Mouse (Mus musculus) macrophage (primary cell): Measurements from ENCODE around the gene Itga5. TPM values are rescaled to one million over a fixed set of nuclear protein-coding genes. Genes with fewer than 3 reads are reported as not detected.
"Not testable (repeated sequence)": the region's sequence is repeated elsewhere in the genome, so short reads cannot be mapped to it uniquely, and the experiment has no call there.

Experiments used
- H3K27ac ChIP-seq: fragments of 350-480 bp; formaldehyde crosslinking; 2 replicates; pipeline ENCODE4 v1.9.0; 2021
- H3K36me3 ChIP-seq: fragments of 350-480 bp; formaldehyde crosslinking; 2 replicates; pipeline ENCODE4 v1.9.0; 2021; ENCODE audit errors: inconsistent target
- H3K4me3 ChIP-seq: fragments of 350-480 bp; formaldehyde crosslinking; 2 replicates; pipeline ENCODE4 v1.9.0; 2021; ENCODE audit errors: inconsistent target
- H3K79me2 ChIP-seq: fragments of 350-480 bp; formaldehyde crosslinking; 2 replicates; pipeline ENCODE4 v1.9.0; 2021; ENCODE audit errors: inconsistent target
- WGBS: methylation state at CpG from one replicate; pipeline ENCODE4 v1.1.7; 2026; ENCODE audit warnings: inconsistent platforms; ENCODE audit not compliant: missing documents; 5-methylcytosine and 5-hydroxymethylcytosine counted together
- polyA plus RNA-seq: library from polyadenylated mRNA; stranded (reverse); fragments of 250-400 nt; gene quantifications from 3 replicates; pipeline ENCODE4 v1.2.4, GENCODE M21; 2018; ENCODE audit warnings: inconsistent platforms
- total RNA-seq, 78 experiments: library from RNA; depleted of rRNA; stranded (reverse); fragments of 250-400 nt; gene quantifications; 1 replicate in 9 of 78; 2 replicates in 24 of 78; 3 replicates in 43 of 78; 4 replicates in 2 of 78; pipeline ENCODE4 v1.2.4; 2018; ENCODE audit warnings: inconsistent platforms in 56 of 78

The Itga5 gene
- total RNA-seq (2018; cell fraction: chromatin; rRNA removed) = 1,000 to 10,000 TPM in 11 of 26 experiments, 100 to 1,000 TPM in 15; 166 to 3,228 (median 638) TPM
- 100 to 1,000 TPM in 9 of 26 experiments, 10 to 100 TPM in 17; 29.3 to 430 (median 82.6) TPM for total RNA-seq (2018; cell fraction: cytosol; rRNA removed)
- 1,000 to 10,000 TPM in 2 of 26 experiments, 100 to 1,000 TPM in 23, 10 to 100 TPM in 1; 94.1 to 1,525 (median 507) TPM for total RNA-seq (2018; cell fraction: nucleus; rRNA removed)
- 24.4 to 49.9 TPM (median 30.3 TPM) in 3 replicates for polyA plus RNA-seq

- peaks cover 47% of the 10 kb centered on the region for H3K79me2 ChIP-seq
- no peaks in the 10 kb centered on the region for H3K36me3 ChIP-seq
- WGBS = 3% methylated on average over 49 of the region's 51 CpGs
- peak within 1 kb of the TSS; percentile 90 for H3K27ac ChIP-seq
- H3K4me3 ChIP-seq = peak within 1 kb of the TSS; percentile 94
Observed at GRCm38 (mm10) chr15:103366376-103367149, at the start of gene Itga5. Itga5 (minus strand) TSS chr15:103366763.

GRCm38 (mm10) chr15:103405586-103405985 is 39.0 kb upstream of the Itga5 start:
- H3K36me3 ChIP-seq, H3K79me2 ChIP-seq, H3K27ac ChIP-seq, H3K4me3 ChIP-seq: not testable (repeated sequence)
- 100% methylated on average over 1 of the region's 3 CpGs for WGBS

GRCm38 (mm10) chr15:103401361-103401760 is 34.8 kb upstream of the Itga5 start:
- Histone ChIP-seq H3K79me2 (no peaks in the 10 kb centered on the region), H3K36me3 (no peaks in the 10 kb centered on the region), H3K4me3 (no peak overlapping the region), H3K27ac (peak overlapping the region; percentile 55)
- 98% methylated on average over 5 of the region's 5 CpGs for WGBS

- H3K36me3 ChIP-seq = no peaks in the 10 kb centered on the region
- no peaks in the 10 kb centered on the region for H3K79me2 ChIP-seq
- peak overlapping the region; percentile 90 for H3K27ac ChIP-seq
- no peak overlapping the region for H3K4me3 ChIP-seq
Observed at GRCm38 (mm10) chr15:103393577-103393976, 27.0 kb upstream of the Itga5 start.

- no peaks in the 10 kb centered on the region for H3K36me3 ChIP-seq
- 80% methylated on average over 1 of the region's 4 CpGs for WGBS
- H3K4me3 ChIP-seq = no peak overlapping the region
- no peak overlapping the region for H3K27ac ChIP-seq
- no peaks in the 10 kb centered on the region for H3K79me2 ChIP-seq
Observed at GRCm38 (mm10) chr15:103388556-103389145, 22.1 kb upstream of the Itga5 start.

GRCm38 (mm10) chr15:103383771-103384488 is 17.4 kb upstream of the Itga5 start:
- 96% methylated on average over 7 of the region's 7 CpGs for WGBS
- H3K36me3 ChIP-seq = no peaks in the 10 kb centered on the region
- no peaks in the 10 kb centered on the region for H3K79me2 ChIP-seq
- H3K4me3 ChIP-seq = no peak overlapping the region
- H3K27ac ChIP-seq = no peak overlapping the region

- peak overlapping the region; percentile 44 for H3K27ac ChIP-seq
- no peaks in the 10 kb centered on the region for H3K79me2 ChIP-seq
- WGBS = 59% methylated on average over 5 of the region's 5 CpGs
- no peaks in the 10 kb centered on the region for H3K36me3 ChIP-seq
- H3K4me3 ChIP-seq = no peak overlapping the region
Observed at GRCm38 (mm10) chr15:103382795-103383406, 16.3 kb upstream of the Itga5 start.

GRCm38 (mm10) chr15:103382075-103382474 is 15.5 kb upstream of the Itga5 start:
- peak overlapping the region; percentile 44 for H3K27ac ChIP-seq
- H3K4me3 ChIP-seq = no peak overlapping the region
- no peaks in the 10 kb centered on the region for H3K79me2 ChIP-seq
- H3K36me3 ChIP-seq = no peaks in the 10 kb centered on the region
- WGBS = 56% methylated on average over 2 of the region's 2 CpGs

- Histone ChIP-seq H3K4me3 (no peak overlapping the region), H3K36me3 (no peaks in the 10 kb centered on the region), H3K79me2 (no peaks in the 10 kb centered on the region), H3K27ac (no peak overlapping the region)
- 43% methylated on average over 2 of the region's 3 CpGs for WGBS
Observed at GRCm38 (mm10) chr15:103378665-103379356, 12.2 kb upstream of the Itga5 start.

GRCm38 (mm10) chr15:103377752-103378664 is 11.4 kb upstream of the Itga5 start:
- no peaks in the 10 kb centered on the region for H3K36me3 ChIP-seq
- H3K27ac ChIP-seq = no peak overlapping the region
- no peak overlapping the region for H3K4me3 ChIP-seq
- 76% methylated on average over 3 of the region's 3 CpGs for WGBS
- no peaks in the 10 kb centered on the region for H3K79me2 ChIP-seq

GRCm38 (mm10) chr15:103376837-103377269 is 10.3 kb upstream of the Itga5 start:
- Histone ChIP-seq H3K27ac (no peak overlapping the region), H3K4me3 (no peak overlapping the region), H3K79me2 (no peaks in the 10 kb centered on the region), H3K36me3 (no peaks in the 10 kb centered on the region)
- 80% methylated on average over 8 of the region's 8 CpGs for WGBS

GRCm38 (mm10) chr15:103375112-103375800 is 8.7 kb upstream of the Itga5 start:
- Histone ChIP-seq H3K36me3 (no peaks in the 10 kb centered on the region), H3K79me2 (no peaks in the 10 kb centered on the region), H3K27ac (no peak overlapping the region), H3K4me3 (no peak overlapping the region)
- WGBS = 77% methylated on average over 4 of the region's 4 CpGs

- Histone ChIP-seq H3K27ac (no peak overlapping the region), H3K36me3 (no peaks in the 10 kb centered on the region), H3K4me3 (no peak overlapping the region), H3K79me2 (no peaks in the 10 kb centered on the region)
Observed at GRCm38 (mm10) chr15:103372461-103372860, 5.9 kb upstream of the Itga5 start.
